Mouse (Mus musculus) left cerebral cortex, adult 18-20 months (tissue): ENCODE results near the gene 1110057P08Rik. TPM values are rescaled to one million over a fixed set of nuclear protein-coding genes. Genes with fewer than 3 reads are reported as not detected.
"Not testable (repeated sequence)": the region's sequence is repeated elsewhere in the genome, so short reads cannot be mapped to it uniquely, and the experiment has no call there.

Experiments
- DNase-seq, 2 experiments: peaks; one replicate each; pipeline ENCODE4 v3.0.0; 2021 to 2022; ENCODE audit warnings: low spot score in 2 of 2, mixed read lengths in 1 of 2
- long read RNA-seq, 2 experiments: library from polyadenylated mRNA; stranded (forward); transcript quantifications; one replicate each; pipeline ENCODE4 v2.0.0; 2021
- total RNA-seq, 2 experiments: library from RNA; stranded (reverse); gene quantifications; 2 replicates each; pipeline ENCODE4 v1.2.3; 2021

1110057P08Rik gene
- total RNA-seq, result not detected
- long read RNA-seq, experiment 1, result 0 reads
- long read RNA-seq, experiment 2, result 0 reads

GRCm38 (mm10) chr16:89174435-89174834, at the start of gene 1110057P08Rik:
TSS of gene 1110057P08Rik (plus strand) at chr16:89174735.
- DNase-seq, result no peak

- no peak for DNase-seq
Observed at GRCm38 (mm10) chr16:89140551-89140950, 34.0 kb upstream of the 1110057P08Rik start, which contains the start of gene Gm6358. TSS of gene Gm6358 (plus strand) at chr16:89140851.

GRCm38 (mm10) chr16:89150786-89151185, 23.7 kb upstream of the 1110057P08Rik start, which contains the start of gene Gm10061:
TSS of gene Gm10061 (plus strand) at chr16:89151086.
- DNase-seq, result no peak

- DNase-seq, result no peak
Observed at GRCm38 (mm10) chr16:89157652-89158051, 16.9 kb upstream of the 1110057P08Rik start, which contains the start of gene Gm9789. TSS of gene Gm9789 (plus strand) at chr16:89157952.

GRCm38 (mm10) chr16:89169190-89169589, 5.3 kb upstream of the 1110057P08Rik start, which contains the start of gene Gm7735:
TSS of gene Gm7735 (plus strand) at chr16:89169490.
- not testable (repeated sequence) for DNase-seq

GRCm38 (mm10) chr16:89188621-89189020, 14.1 kb downstream of the 1110057P08Rik start:
- DNase-seq, result no peak

- DNase-seq, result no peak
Observed at GRCm38 (mm10) chr16:89205561-89205960, 31.0 kb downstream of the 1110057P08Rik start, which contains the start of gene Krtap20-2. TSS of gene Krtap20-2 (plus strand) at chr16:89205861.

Other genes with a start within 250 kb of the 1110057P08Rik start
- not detected for gene Krtap19-9b, start 242.5 kb upstream of the 1110057P08Rik start, total RNA-seq
- not detected for gene Krtap16-3, start 211.9 kb upstream of the 1110057P08Rik start, total RNA-seq
- gene Krtap22-2, start 164.0 kb upstream of the 1110057P08Rik start, total RNA-seq, result not detected
- gene Gm10229, start 159.5 kb upstream of the 1110057P08Rik start, total RNA-seq, result not detected
- not detected for gene Krtap6-1, start 143.0 kb upstream of the 1110057P08Rik start, total RNA-seq
- not detected for gene Gm10228, start 133.3 kb upstream of the 1110057P08Rik start, total RNA-seq
- gene Krtap6-5, start 126.9 kb upstream of the 1110057P08Rik start, total RNA-seq, result not detected
- gene 1110025L11Rik, start 110.7 kb upstream of the 1110057P08Rik start, total RNA-seq, result not detected
- not detected for gene Krtap6-3, start 90.7 kb upstream of the 1110057P08Rik start, total RNA-seq
- not detected for gene Gm6358, start 33.9 kb upstream of the 1110057P08Rik start, total RNA-seq
- not detected for gene Gm10061, start 23.6 kb upstream of the 1110057P08Rik start, total RNA-seq
- not detected for gene Gm9789, start 16.8 kb upstream of the 1110057P08Rik start, total RNA-seq
- not detected for gene Gm7735, start 5.2 kb upstream of the 1110057P08Rik start, total RNA-seq
- gene Krtap20-2, start 31.1 kb downstream of the 1110057P08Rik start, total RNA-seq, result not detected
- gene Krtap21-1, start 229.1 kb downstream of the 1110057P08Rik start, total RNA-seq, result not detected
- not detected for gene Krtap6-2, start 245.4 kb downstream of the 1110057P08Rik start, total RNA-seq